Mouse (Mus musculus): Measurements from ENCODE around the gene Rbm18. TPM values are rescaled to one million over a fixed set of nuclear protein-coding genes. Genes with fewer than 3 reads are reported as not detected.
A peak's percentile ranks its signal among the peaks of the same experiment; 100 is the strongest.
"Not testable (repeated sequence)": the region's sequence is repeated elsewhere in the genome, so short reads cannot be mapped to it uniquely, and the experiment has no call there.

Rbm18 gene
- total RNA-seq (2014; rRNA removed) (54.6 and 61.4 TPM in 2 replicates), polyA plus RNA-seq (2015; fragmentation: Nextera tagmentation; extraction: Ambion mirVana) (86.4 and 98.7 TPM in 2 replicates)

DNA sequence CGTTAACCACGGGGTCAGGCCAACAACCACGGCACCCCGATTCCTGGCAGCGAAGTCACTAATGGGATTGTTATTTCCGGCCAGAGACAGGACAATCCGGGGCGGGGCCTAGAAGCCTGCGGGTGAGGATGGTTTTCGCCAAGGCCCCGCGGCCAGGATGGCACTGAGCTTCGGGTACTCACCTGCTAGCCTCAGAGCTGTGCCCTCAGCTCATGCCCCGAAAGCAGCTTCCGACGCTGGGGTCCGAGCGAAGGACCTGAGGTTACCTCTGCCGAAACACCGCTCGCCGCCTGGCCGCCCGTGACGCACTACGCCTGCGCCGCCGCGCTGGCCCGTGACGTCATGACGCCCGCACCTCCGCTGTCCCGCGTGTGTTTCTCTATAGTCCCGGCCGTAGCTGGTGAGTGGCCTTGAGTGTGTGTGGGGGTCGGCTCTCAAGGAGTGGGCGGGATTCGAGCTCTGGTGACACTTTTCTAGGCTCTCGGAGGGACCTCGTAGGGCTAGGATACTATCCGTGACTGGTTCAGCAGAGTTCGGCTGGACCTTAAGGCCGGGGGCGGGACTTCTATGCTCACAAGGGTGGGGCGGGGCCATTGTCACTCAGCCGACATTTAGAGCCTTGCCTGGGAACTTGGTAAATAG, at the start of gene Rbm18, which contains the start of gene Mrrf:
Gene Rbm18 (minus strand): TSS at position 474 of the 642 bp plus-strand sequence.
Gene Mrrf (plus strand): TSS at position 90 of the 642 bp plus-strand sequence.
- peak within 1 kb of the TSS; percentile 90 for H3K9ac ChIP-seq
- no peak for TF ChIP-seq CTCF (IDR thresholded peaks at IDR 0.05; ENCODE audit: low read depth)
- ATAC-seq (peak; percentile 98), DNase-seq (peak; percentile 95)
- H3K27me3 ChIP-seq (ENCODE audit: insufficient read depth, low read length): no peaks in the 10 kb centered on the region
- WGBS: under 1% methylated on average over 50 of the region's 50 CpGs
- peak within 1 kb of the TSS; percentile 61 for H3K4me2 ChIP-seq (ENCODE audit: low read depth)
- peaks cover 6% of the 10 kb centered on the region for H3K4me1 ChIP-seq (ENCODE audit: insufficient read depth)
- peaks cover 23% of the 10 kb centered on the region for H3K36me3 ChIP-seq (ENCODE audit: insufficient read depth)
- H3K4me3 ChIP-seq (ENCODE audit: low read depth, low read length): peak within 1 kb of the TSS; percentile 88
- H3K27ac ChIP-seq (ENCODE audit: low read depth, low read length): peak within 1 kb of the TSS; percentile 83
- no peaks in the 10 kb centered on the region for H3K9me3 ChIP-seq (ENCODE audit: low read length)

DNA sequence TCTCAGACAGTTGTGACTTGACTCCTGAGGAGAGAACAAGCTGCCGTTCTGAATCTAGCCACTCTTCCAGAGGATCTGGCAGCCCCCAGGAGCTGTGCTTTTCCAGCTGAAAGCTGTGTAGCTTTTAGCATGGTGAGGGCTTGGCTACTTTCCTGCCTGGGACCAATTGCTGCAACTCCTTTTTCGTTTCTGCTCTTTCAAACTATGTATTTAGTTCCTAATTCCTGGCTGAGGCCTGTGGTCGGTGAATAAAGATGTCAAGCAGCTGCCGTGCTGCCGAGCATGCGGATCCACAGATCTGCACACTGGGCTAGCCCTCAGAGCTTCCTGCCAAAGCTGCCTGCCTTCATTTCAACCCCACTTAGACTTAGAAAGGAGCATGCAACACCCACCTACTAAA, 48.3 kb upstream of the Rbm18 start:
- Histone ChIP-seq H3K9ac (0 out of 2 replicates have a peak overlapping the region, but pooled peaks have one; percentile 2), H3K4me1 (ENCODE audit: insufficient read depth) (no peaks in the 10 kb centered on the region; the same call in 1 of the 2 replicates), H3K27ac (ENCODE audit: low read depth, low read length) (no peak overlapping the region), H3K4me3 (ENCODE audit: low read depth, low read length) (no peak overlapping the region), H3K9me3 (ENCODE audit: low read length) (no peaks in the 10 kb centered on the region), H3K4me2 (ENCODE audit: low read depth) (no peak overlapping the region), H3K36me3 (ENCODE audit: insufficient read depth) (no peaks in the 10 kb centered on the region; the same call in 1 of the 2 replicates), H3K27me3 (ENCODE audit: insufficient read depth, low read length) (no peaks in the 10 kb centered on the region)
- DNase-seq: no peak
- ATAC-seq: peak; percentile 34
- 62% methylated on average over 6 of the region's 6 CpGs for WGBS
- TF ChIP-seq CTCF (IDR thresholded peaks at IDR 0.05; ENCODE audit: low read depth): no peak

DNA sequence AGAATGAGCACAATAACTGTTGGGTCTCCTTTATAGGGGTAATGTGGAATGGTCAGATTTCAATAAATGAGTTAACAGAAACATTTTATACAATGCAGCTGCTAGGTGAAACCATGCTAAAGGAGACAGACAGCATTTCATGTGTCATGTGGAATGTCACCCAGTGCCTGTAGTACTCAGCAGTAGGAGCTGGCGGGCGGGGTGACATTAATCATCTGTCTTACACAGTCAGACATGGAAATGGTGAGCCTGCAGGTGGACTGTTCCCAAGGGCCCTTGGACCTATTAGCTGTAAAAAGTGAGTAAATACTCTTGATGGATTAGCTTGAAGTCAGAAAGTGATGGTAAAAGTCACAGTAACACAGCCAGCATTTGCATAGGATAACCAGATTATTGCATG, 47.6 kb upstream of the Rbm18 start:
- WGBS: 97% methylated on average over 2 of the region's 2 CpGs
- H3K36me3 ChIP-seq (ENCODE audit: insufficient read depth): no peaks in the 10 kb centered on the region
- no peaks in the 10 kb centered on the region for H3K9me3 ChIP-seq (ENCODE audit: low read length)
- H3K27ac ChIP-seq (ENCODE audit: low read depth, low read length): no peak overlapping the region
- no peak overlapping the region for H3K4me2 ChIP-seq (ENCODE audit: low read depth)
- no peak for ATAC-seq
- TF ChIP-seq CTCF (IDR thresholded peaks at IDR 0.05; ENCODE audit: low read depth): no peak
- DNase-seq: no peak
- H3K4me3 ChIP-seq (ENCODE audit: low read depth, low read length): no peak overlapping the region
- no peak overlapping the region for H3K9ac ChIP-seq
- H3K4me1 ChIP-seq (ENCODE audit: insufficient read depth): no peaks in the 10 kb centered on the region; the same call in 1 of the 2 replicates
- no peaks in the 10 kb centered on the region for H3K27me3 ChIP-seq (ENCODE audit: insufficient read depth, low read length)

DNA sequence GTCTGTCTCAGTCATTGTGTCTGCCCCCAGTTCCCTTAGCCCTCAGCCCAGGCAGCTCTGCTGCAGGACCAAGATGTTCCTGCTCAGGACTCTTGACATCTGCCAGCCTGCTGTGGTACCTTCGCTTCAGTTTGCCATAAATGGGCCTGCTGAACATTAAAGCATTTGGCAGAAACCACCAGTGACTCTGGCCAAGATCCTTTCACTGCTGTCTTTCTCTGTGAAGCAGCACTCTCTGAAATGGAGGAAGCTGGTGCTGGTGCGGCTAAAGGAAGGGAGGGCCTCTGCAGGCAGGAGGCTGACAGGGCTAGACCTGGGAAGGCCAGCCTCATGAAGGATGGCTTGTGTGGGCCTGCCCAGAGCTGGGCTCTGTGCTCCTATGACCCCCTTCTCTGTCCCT, 46.7 kb upstream of the Rbm18 start:
- ATAC-seq: peak; percentile 53
- no peaks in the 10 kb centered on the region for H3K27me3 ChIP-seq (ENCODE audit: insufficient read depth, low read length)
- 0 out of 2 replicates have a peak, but pooled peaks cover 5% of the 10 kb centered on the region for H3K36me3 ChIP-seq (ENCODE audit: insufficient read depth)
- no peak for TF ChIP-seq CTCF (IDR thresholded peaks at IDR 0.05; ENCODE audit: low read depth)
- H3K9me3 ChIP-seq (ENCODE audit: low read length): no peaks in the 10 kb centered on the region
- H3K4me2 ChIP-seq (ENCODE audit: low read depth): no peak overlapping the region
- no peak overlapping the region for H3K4me3 ChIP-seq (ENCODE audit: low read depth, low read length)
- DNase-seq: peak; percentile 31
- no peaks in the 10 kb centered on the region; the same call in 1 of the 2 replicates for H3K4me1 ChIP-seq (ENCODE audit: insufficient read depth)
- peak overlapping the region; percentile 30; the same call in 1 of the 2 replicates for H3K27ac ChIP-seq (ENCODE audit: low read depth, low read length)
- 38% methylated on average over 2 of the region's 2 CpGs for WGBS
- no peak overlapping the region for H3K9ac ChIP-seq

DNA sequence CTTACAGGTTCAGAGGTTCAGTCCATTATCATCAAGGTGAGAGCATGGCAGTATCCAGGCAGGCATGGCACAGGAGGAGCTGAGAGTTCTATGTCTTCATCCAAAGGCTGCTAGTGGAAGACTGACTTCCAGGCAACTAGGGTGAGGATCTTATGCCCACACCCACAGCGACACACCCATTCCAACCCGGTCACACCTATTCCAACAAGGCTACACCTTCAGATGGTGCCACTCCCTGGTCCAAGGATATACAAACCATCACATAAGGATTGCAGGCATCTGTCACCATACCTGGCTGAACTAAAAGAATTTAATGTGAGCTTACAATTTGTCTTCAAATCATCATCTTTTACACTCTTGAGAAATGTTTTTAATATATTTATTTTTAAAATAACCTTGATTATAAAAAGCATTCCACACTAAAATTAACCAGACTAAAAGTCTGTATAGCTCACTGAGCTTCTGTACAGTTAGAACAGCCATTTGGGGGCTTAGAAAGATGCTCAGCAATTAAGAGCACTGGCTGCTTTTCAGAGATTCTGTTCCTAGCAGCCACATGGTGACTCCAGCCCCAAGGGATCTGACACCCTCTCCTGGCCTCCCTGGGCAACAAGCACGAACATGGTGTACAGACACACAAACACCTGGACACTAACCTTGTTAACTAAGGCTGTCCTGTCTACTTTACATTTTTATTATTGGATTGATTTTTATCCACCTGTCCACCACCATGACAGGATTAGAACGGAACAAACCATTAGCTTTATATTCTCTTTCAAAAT, 45.2 kb upstream of the Rbm18 start:
- H3K27me3 ChIP-seq (ENCODE audit: insufficient read depth, low read length); H3K27ac ChIP-seq (ENCODE audit: low read depth, low read length); H3K4me1 ChIP-seq (ENCODE audit: insufficient read depth); H3K4me3 ChIP-seq (ENCODE audit: low read depth, low read length); DNase-seq; H3K4me2 ChIP-seq (ENCODE audit: low read depth); H3K9ac ChIP-seq; ATAC-seq; H3K9me3 ChIP-seq (ENCODE audit: low read length): not testable (repeated sequence)
- 85% methylated on average over 4 of the region's 4 CpGs for WGBS
- peaks cover 12% of the 10 kb centered on the region for H3K36me3 ChIP-seq (ENCODE audit: insufficient read depth)

DNA sequence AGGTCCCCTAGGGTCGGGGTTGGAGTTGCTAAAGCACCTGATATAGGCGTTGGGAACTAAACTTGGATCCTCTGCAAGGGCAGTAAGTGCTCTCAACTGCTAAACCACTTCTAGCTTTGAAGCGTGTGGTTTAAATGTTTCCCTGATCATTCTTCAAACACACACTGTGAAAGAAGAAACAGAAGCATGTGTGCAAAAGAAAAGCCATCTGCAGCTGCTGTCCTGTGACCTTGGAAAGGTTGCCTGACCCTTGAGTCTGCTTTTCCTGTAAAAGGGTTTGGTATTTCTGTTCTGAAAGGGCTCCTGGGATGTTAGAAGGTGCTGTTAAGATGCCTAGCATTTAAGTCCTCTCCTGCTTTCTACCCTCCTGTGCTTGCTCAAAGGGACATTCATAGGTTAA, 42.9 kb upstream of the Rbm18 start:
- 80% methylated on average over 3 of the region's 3 CpGs for WGBS
- H3K4me1 ChIP-seq (ENCODE audit: insufficient read depth): no peaks in the 10 kb centered on the region; the same call in 1 of the 2 replicates
- no peak for TF ChIP-seq CTCF (IDR thresholded peaks at IDR 0.05; ENCODE audit: low read depth)

DNA sequence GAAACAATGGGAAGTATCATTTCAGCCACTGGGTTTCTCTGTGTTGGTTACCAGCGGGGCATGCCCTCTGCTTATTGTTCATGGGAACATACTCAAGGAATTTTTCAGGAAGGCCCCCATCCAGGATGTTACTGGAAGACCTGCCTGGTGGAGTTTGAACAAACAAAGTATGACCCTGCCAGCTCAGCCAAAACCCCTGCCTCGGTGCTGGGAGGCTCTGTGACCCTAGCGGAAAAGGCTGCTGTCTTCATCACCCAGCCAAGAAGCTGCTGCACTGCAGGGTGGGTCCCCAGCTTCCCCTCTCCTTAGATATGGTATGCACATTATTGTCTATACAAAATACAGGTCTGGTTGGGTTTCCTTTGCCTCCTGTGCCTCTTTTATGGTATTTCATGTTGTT, 36.0 kb upstream of the Rbm18 start:
- Histone ChIP-seq H3K9me3 (ENCODE audit: low read length) (no peaks in the 10 kb centered on the region), H3K4me3 (ENCODE audit: low read depth, low read length) (no peak overlapping the region), H3K4me1 (ENCODE audit: insufficient read depth) (no peaks in the 10 kb centered on the region), H3K27me3 (ENCODE audit: insufficient read depth, low read length) (no peaks in the 10 kb centered on the region), H3K9ac (no peak overlapping the region), H3K4me2 (ENCODE audit: low read depth) (no peak overlapping the region), H3K36me3 (ENCODE audit: insufficient read depth) (peaks cover 9% of the 10 kb centered on the region), H3K27ac (ENCODE audit: low read depth, low read length) (no peak overlapping the region)
- DNase-seq (no peak), ATAC-seq (no peak)
- WGBS: 88% methylated on average over 3 of the region's 3 CpGs
- TF ChIP-seq CTCF (IDR thresholded peaks at IDR 0.05; ENCODE audit: low read depth): no peak

More for the DNA sequence above, 42.9 kb upstream of the Rbm18 start:
- Histone ChIP-seq H3K9ac (no peak overlapping the region), H3K4me2 (ENCODE audit: low read depth) (no peak overlapping the region), H3K27ac (ENCODE audit: low read depth, low read length) (no peak overlapping the region), H3K27me3 (ENCODE audit: insufficient read depth, low read length) (no peaks in the 10 kb centered on the region), H3K4me3 (ENCODE audit: low read depth, low read length) (no peak overlapping the region), H3K9me3 (ENCODE audit: low read length) (no peaks in the 10 kb centered on the region), H3K36me3 (ENCODE audit: insufficient read depth) (peaks cover 16% of the 10 kb centered on the region)
- DNase-seq (no peak), ATAC-seq (no peak)
